Mouse (Mus musculus) bone marrow macrophage, adult 2 months (primary cell): ENCODE data around the gene Gabarap. TPM values are rescaled to one million over a fixed set of nuclear protein-coding genes. Genes with fewer than 3 reads are reported as not detected.
"Not testable (repeated sequence)": the region's sequence is repeated elsewhere in the genome, so short reads cannot be mapped to it uniquely, and the experiment has no call there.

ENCODE experiments used
- H3K27ac ChIP-seq: 2 replicates; pipeline ENCODE4 v1.5.1; 2012; ENCODE audit warnings: low read depth, low read length; ENCODE audit not compliant: insufficient read depth
- H3K4me1 ChIP-seq: 2 replicates; pipeline ENCODE4 v1.6.1; 2012; ENCODE audit warnings: low read length; ENCODE audit not compliant: control insufficient read depth, insufficient read depth
- H3K4me3 ChIP-seq: 2 replicates; pipeline ENCODE4 v1.5.1; 2012; ENCODE audit warnings: mild to moderate bottlenecking, low read length, moderate library complexity; ENCODE audit not compliant: insufficient read depth
- CTCF ChIP-seq: IDR thresholded peaks from 2 replicates; pipeline ENCODE4 v1.5.1; 2012; ENCODE audit warnings: low read depth, mild to moderate bottlenecking, low read length, moderate library complexity
- POLR2A ChIP-seq: IDR thresholded peaks from 2 replicates; pipeline ENCODE4 v1.6.1; 2012; ENCODE audit warnings: mild to moderate bottlenecking, low read depth, low read length, borderline replicate concordance
- polyA plus RNA-seq: library from polyadenylated mRNA; stranded (reverse); fragments of >200 nt; gene quantifications from 2 replicates; pipeline ENCODE4 v1.2.4, GENCODE M21; 2012; ENCODE audit not compliant: missing spikeins, insufficient read depth, insufficient read length

The Gabarap gene
- polyA plus RNA-seq, 1 experiment: 1,001 TPM

DNA sequence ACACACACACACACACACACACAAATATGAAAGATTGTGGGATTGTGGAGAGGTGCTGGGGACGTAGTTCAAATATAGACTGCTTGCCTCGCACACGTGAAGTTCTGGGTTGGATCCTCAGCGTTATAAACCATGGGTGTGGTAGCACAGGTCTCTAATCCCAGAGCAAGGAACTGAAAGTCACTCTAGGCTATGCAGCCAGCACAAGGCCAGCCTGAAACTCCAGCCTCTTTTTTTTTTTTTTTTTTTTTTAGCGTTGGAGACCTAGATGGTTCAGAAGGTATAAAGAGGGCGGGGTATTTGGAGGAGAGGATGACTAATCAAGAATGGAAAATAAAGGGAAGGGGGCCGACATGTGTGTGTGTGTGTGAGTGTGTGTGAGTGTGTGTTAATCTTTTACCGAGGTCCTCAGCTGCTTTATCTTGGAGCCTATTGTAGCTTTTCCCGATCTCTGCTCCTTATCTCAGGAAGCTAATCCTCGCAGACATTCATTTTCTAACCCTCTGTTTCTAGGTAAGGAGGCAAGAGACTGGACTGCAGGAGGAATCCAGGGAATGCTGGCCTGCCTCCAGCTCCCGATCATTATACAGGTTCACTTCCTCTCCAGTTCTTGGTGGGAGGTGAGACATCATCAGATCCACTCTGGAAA is 37.6 kb upstream of the Gabarap start:
- Histone ChIP-seq H3K4me3 (no peak overlapping the region), H3K4me1 (peaks cover 4% of the 10 kb centered on the region; the same call in 1 of the 2 replicates), H3K27ac (no peak overlapping the region)
- TF ChIP-seq CTCF (no peak), POLR2A (no peak)

DNA sequence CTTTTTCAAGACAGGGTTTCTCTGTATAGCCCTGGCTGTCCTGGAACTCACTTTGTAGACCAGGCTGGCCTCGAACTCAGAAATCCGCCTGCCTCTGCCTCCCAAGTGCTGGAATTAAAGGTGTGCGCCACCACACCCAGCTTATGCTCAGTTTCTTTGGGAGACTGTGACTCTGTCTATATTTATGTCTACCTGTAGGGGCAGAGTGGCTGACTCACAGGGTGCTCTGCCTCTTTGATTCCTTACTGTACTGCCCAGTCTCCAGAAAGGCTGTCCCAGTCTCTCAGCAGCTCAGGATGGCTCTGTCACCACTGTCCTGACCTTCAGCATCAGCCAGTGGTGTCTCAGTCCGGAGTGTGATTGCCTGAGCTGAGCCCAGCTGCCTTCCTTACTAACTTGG is 35.3 kb upstream of the Gabarap start:
- not testable (repeated sequence) for H3K4me3 ChIP-seq, H3K27ac ChIP-seq, H3K4me1 ChIP-seq

DNA sequence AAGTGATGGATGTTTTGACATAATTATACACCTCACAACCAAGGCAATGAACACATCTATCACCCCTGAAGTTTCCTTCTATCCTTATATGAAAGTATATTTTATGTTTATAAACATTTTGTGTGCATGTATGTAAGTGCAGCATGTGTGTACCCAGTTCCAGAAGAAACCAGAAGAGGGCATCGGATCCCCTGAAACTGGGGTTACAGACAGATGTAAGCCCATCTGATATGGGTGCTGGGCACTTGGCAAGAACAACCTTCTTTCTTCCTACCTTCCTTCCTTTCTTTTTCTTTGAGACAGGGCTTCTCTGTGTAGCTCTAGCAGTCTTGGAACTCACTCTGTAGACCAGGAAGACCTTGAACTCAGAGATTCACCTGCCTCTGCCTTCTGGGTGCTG is 34.7 kb upstream of the Gabarap start:
- Histone ChIP-seq H3K4me3 (no peak overlapping the region), H3K4me1 (no peaks in the 10 kb centered on the region), H3K27ac (no peak overlapping the region)
- no peak for TF ChIP-seq POLR2A
- TF ChIP-seq CTCF: no peak

DNA sequence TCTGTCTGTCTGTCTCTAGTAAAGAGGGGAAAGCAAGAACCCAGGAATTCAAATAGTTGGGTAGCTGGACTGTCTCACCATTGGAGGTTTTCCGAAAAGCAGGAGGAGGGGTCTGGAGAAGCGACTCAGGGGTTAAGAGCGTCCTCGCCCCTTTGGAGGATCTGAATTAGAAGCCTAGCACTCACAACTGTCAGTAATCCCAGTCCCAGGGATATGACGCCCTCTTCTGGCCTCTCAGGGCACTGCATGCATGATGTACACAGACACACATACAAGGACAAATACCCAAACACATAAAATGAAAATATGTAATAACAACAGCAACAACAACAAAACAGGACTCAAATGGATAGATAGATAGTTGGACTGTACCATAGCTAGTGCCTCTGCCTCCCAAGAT is 30.3 kb upstream of the Gabarap start:
- Histone ChIP-seq H3K4me3 (no peak overlapping the region), H3K27ac (no peak overlapping the region), H3K4me1 (no peaks in the 10 kb centered on the region)
- TF ChIP-seq CTCF (peak; percentile 54; the same call in 1 of the 2 replicates), POLR2A (no peak)

DNA sequence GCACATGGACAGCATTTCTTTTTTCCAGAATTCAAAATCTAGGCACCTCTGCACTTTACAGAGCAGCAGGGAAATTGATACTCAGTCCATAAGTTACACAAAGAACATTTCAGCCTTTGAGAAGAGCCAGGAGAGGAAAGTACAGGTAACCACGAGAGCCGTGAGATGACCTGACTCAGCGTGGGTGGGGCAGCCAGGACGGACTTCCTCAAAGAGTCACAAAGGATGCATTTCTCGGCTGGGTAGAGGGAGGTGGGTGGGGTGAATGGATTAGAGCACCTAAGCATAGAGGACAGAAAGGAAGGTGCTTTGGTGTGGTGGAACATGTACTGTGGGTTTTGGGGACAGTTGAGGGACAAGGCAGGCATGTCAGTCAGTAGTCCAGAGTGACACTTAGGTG is 29.1 kb upstream of the Gabarap start:
- Histone ChIP-seq H3K4me3 (no peak overlapping the region), H3K4me1 (no peaks in the 10 kb centered on the region), H3K27ac (no peak overlapping the region)
- TF ChIP-seq POLR2A (no peak), CTCF (no peak)

DNA sequence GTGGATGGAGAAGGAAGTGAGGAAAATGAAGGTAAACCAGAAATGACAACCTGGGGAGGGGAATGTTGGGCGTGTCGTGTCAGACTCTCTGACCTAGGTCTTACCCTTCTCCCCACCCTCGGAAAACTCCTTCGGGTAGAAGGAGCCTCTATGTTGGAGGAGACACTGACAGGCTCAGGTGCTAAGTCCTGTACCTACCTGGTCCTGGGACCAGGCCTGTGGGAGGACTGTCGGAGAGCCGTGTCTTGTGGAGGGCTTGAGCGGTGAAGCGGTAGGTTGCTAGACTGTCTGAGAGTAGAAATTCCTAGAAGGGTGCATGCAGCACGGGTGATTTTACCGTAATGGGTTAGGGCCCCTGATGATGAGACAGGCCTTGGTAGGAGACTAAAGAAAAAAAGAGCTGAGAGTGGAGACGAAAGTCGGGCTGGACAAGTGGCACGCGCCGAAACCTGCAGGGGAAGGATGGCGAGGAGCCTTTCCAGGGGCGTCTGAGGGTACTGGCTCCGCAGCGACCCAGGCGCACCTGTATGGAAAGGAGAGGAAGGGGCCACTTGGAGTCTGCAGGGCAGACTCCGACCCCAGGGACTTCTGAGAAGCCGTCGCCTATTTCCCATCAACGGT is 26.2 kb upstream of the Gabarap start, which contains the start of gene Cldn7:
Gene Cldn7 (plus strand): TSS at position 130 of the 621 bp plus-strand sequence.
- no peak for TF ChIP-seq POLR2A
- no peak for TF ChIP-seq CTCF
- Histone ChIP-seq H3K4me3 (no peak within 1 kb of the TSS), H3K4me1 (no peaks in the 10 kb centered on the region), H3K27ac (no peak within 1 kb of the TSS)

DNA sequence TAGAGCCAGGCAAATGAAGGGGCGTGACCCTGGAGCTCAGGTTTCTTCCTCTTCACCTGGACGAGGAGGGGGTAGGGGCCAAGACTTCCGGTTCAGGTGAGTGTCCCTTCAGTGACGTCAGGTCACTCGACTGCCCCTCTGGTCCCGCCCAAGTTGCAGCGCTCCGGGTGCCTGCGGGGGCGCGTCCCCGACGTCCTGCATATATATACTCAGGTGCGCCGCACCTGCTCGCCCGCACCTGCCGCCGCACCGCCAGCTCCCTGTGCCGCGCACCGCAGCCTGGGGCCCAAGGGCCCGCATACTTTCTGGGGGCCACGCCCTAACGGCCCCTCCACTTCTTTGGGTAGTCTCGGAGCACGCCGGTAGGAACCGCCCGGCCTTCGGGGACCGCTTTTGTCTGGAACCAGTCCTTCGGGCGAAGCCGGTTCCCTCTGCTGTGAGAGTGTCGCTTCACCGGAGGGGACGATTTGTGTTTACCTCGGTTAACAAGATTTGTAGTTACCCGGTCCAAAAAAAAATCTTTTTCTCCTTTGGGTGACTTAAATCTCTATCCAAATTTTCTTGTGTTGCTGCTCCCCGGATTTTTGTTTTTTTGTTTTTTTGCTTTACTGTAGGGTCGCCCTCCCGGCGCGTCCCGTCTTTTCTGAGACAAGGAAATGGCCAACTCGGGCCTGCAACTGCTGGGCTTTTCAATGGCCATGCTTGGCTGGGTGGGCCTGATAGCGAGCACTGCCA is 25.5 kb upstream of the Gabarap start:
- TF ChIP-seq POLR2A (no peak), CTCF (no peak)
- no peaks in the 10 kb centered on the region for H3K4me1 ChIP-seq
- peak overlapping the region; percentile 43; the same call in 1 of the 2 replicates for H3K4me3 ChIP-seq
- no peak overlapping the region for H3K27ac ChIP-seq

DNA sequence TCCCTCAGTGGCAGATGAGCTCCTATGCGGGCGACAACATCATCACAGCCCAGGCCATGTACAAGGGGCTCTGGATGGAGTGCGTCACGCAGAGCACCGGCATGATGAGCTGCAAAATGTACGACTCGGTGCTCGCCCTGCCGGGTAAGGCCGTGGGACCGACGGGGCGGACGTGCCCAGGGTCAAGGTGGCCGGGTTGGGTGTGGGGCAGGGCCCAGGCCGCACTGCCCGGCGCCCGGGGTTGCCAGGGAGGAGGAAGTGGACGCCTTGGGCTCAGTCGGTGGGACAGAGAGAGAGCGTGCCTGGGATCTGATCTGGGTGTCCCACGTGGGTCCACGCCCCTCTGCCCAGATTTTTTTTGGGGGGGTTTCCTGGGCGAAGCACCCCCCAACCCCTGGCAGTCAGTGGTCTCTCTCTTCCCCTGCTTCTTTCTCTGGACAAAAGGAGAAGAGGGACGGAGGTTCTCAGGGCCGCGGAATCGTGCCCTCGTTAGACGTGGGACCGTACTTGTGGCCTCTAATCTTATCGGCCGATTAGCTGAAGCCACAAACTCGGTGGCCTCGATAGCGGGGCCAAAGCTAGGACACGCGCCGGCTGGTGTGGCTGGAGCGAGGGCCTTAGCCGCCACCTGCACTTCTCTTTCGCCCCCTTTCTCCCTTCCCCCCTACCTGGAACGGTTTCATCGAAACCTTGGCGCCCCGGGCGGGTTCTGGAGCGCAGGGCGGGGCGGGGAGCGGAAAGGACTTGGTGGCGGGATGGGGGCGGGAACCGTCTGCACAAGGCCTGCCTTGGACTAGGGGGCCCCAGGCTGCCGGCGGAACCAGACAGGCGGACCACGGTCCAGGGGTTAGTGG is 24.7 kb upstream of the Gabarap start:
- Histone ChIP-seq H3K4me1 (no peaks in the 10 kb centered on the region), H3K27ac (no peak overlapping the region), H3K4me3 (peak overlapping the region; percentile 43)
- TF ChIP-seq CTCF (no peak), POLR2A (no peak)

DNA sequence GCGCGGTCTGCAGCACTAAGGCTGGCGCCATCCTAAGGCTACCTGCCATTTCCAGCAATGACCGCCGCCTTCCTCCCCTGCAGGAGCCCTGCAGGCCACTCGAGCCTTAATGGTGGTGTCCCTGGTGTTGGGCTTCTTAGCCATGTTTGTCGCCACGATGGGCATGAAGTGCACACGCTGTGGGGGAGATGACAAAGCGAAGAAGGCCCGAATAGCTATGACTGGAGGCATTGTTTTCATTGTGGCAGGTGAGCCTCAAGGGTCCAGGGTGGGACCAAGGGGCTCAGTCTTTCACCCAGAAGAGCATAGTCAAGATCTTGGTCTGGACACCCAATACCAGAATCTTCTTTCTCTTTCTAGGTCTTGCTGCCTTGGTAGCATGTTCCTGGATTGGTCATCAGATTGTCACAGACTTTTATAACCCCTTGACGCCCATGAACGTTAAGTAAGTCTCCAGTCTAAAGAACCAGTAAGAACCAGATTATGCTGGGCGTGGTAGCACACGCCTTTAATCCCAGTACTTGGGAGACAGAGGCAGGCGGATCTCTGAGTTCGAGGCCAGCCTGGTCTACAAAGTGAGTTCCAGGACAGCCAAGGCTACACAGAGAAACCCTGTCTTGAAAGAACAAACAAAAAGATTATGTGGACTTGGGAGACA is 24.0 kb upstream of the Gabarap start:
- no peak for TF ChIP-seq CTCF
- TF ChIP-seq POLR2A: no peak
- Histone ChIP-seq H3K4me1 (no peaks in the 10 kb centered on the region), H3K27ac (no peak overlapping the region), H3K4me3 (no peak overlapping the region; the same call in 1 of the 2 replicates)
